Mouse (Mus musculus) urinary bladder, postnatal 4 days (tissue): Measurements from ENCODE around the gene Fam71f2.

Experiments
- DNase-seq, 2 experiments: peaks; one replicate each; pipeline ENCODE4 v3.0.0; 2021 to 2022; ENCODE audit warnings: low spot score in 2 of 2

Gene Fam71f2

GRCm38 (mm10) chr6:29278513-29279267, 703 bp upstream of the Fam71f2 start:
- no peak for DNase-seq

- DNase-seq: no peak
Observed at GRCm38 (mm10) chr6:29280671-29281070, 1.3 kb downstream of the Fam71f2 start.

- no peak for DNase-seq
Observed at GRCm38 (mm10) chr6:29286870-29287269, 7.5 kb downstream of the Fam71f2 start.

GRCm38 (mm10) chr6:29287481-29287880, 8.1 kb downstream of the Fam71f2 start:
- DNase-seq: no peak

GRCm38 (mm10) chr6:29287944-29288343, 8.6 kb downstream of the Fam71f2 start:
- DNase-seq: no peak

GRCm38 (mm10) chr6:29288651-29289050, 9.3 kb downstream of the Fam71f2 start:
- no peak for DNase-seq

GRCm38 (mm10) chr6:29299112-29299511, 19.7 kb downstream of the Fam71f2 start:
- no peak for DNase-seq

- DNase-seq: no peak
Observed at GRCm38 (mm10) chr6:29303251-29303650, 23.9 kb downstream of the Fam71f2 start.

GRCm38 (mm10) chr6:29303726-29304125, 24.3 kb downstream of the Fam71f2 start:
- DNase-seq: no peak

- no peak for DNase-seq
Observed at GRCm38 (mm10) chr6:29305462-29305861, 26.1 kb downstream of the Fam71f2 start.

- no peak for DNase-seq
Observed at GRCm38 (mm10) chr6:29308846-29309605, 29.6 kb downstream of the Fam71f2 start.

- no peak for DNase-seq
Observed at GRCm38 (mm10) chr6:29313690-29314202, 34.4 kb downstream of the Fam71f2 start.

- no peak for DNase-seq
Observed at GRCm38 (mm10) chr6:29317286-29317685, 37.9 kb downstream of the Fam71f2 start.

GRCm38 (mm10) chr6:29317941-29318340, 38.5 kb downstream of the Fam71f2 start:
- DNase-seq: no peak

GRCm38 (mm10) chr6:29318879-29319278, 39.5 kb downstream of the Fam71f2 start, which contains the start of gene Fam71f1:
Gene Fam71f1, plus strand, starts transcription at chr6:29319140.
- no peak for DNase-seq

GRCm38 (mm10) chr6:29321586-29321985, 42.2 kb downstream of the Fam71f2 start:
- no peak for DNase-seq

GRCm38 (mm10) chr6:29322147-29322546, 42.8 kb downstream of the Fam71f2 start:
- no peak for DNase-seq

GRCm38 (mm10) chr6:29322735-29323134, 43.3 kb downstream of the Fam71f2 start:
- no peak for DNase-seq

- DNase-seq: no peak
Observed at GRCm38 (mm10) chr6:29326961-29327360, 47.6 kb downstream of the Fam71f2 start.

GRCm38 (mm10) chr6:29329514-29329913, 50.1 kb downstream of the Fam71f2 start:
- DNase-seq: no peak
